Mouse (Mus musculus) kidney, adult 2 months (tissue): ENCODE results near the gene Plekhg6. TPM values are rescaled to one million over a fixed set of nuclear protein-coding genes. Genes with fewer than 3 reads are reported as not detected.

Experiments used
- DNase-seq: peaks from one replicate; pipeline ENCODE4 v3.0.0; 2021
- H3K27ac ChIP-seq: fragments of 200-500 bp; 2 replicates; pipeline ENCODE4 v1.5.1; 2012; ENCODE audit warnings: low read depth, low read length, control low read depth, inconsistent platforms; ENCODE audit not compliant: insufficient read depth
- H3K27me3 ChIP-seq: fragments of 200-500 bp; replicated peaks from 2 replicates; pipeline ENCODE4 v1.6.1; 2012; ENCODE audit warnings: mild to moderate bottlenecking, moderate library complexity, low read length, inconsistent platforms; ENCODE audit not compliant: control insufficient read depth, insufficient read depth
- H3K36me3 ChIP-seq: fragments of 200-500 bp; 2 replicates; pipeline ENCODE4 v1.6.1; 2012; ENCODE audit warnings: mild to moderate bottlenecking, moderate library complexity, low read length, inconsistent platforms; ENCODE audit not compliant: control insufficient read depth, insufficient read depth
- H3K4me1 ChIP-seq: fragments of 200-500 bp; 2 replicates; pipeline ENCODE4 v1.6.1; 2011; ENCODE audit warnings: low read length; ENCODE audit not compliant: control insufficient read depth, insufficient read depth
- H3K4me3 ChIP-seq: fragments of 200-500 bp; 2 replicates; pipeline ENCODE4 v1.5.1; 2011; ENCODE audit warnings: mild to moderate bottlenecking, low read depth, low read length, control low read depth; ENCODE audit not compliant: insufficient read depth
- CTCF ChIP-seq: fragments of 200-500 bp; conservative IDR thresholded peaks from 2 replicates; pipeline ENCODE4 v1.5.1; 2011; ENCODE audit warnings: low read depth, mild to moderate bottlenecking, control low read depth, low read length, moderate library complexity, mixed read lengths; ENCODE audit not compliant: insufficient read depth, insufficient read length
- POLR2A ChIP-seq: fragments of 200-500 bp; IDR thresholded peaks from one replicate; pipeline ENCODE4 v1.6.1; 2011; ENCODE audit warnings: low read depth, low read length, control low read depth
- WGBS: fragments of 180-500 bp; shearing (Covaris S2); methylation state at CpG from one replicate; pipeline ENCODE4 v1.1.7; 2018; 5-methylcytosine and 5-hydroxymethylcytosine counted together
- polyA plus RNA-seq: library from polyadenylated mRNA; depleted of rRNA; stranded (reverse); fragments of >200 nt; gene quantifications from 2 replicates; pipeline ENCODE4 v1.2.3, GENCODE M21; 2012

Plekhg6 gene
- polyA plus RNA-seq, 1 experiment, result 6.1 TPM

GRCm38 (mm10) chr6:125423099-125423498 lies 42.5 kb upstream of the Plekhg6 start:
- Histone ChIP-seq H3K4me1 (peaks cover 7% of the 10 kb centered on the region), H3K27ac (peak overlapping the region; percentile 76), H3K27me3 (no peaks in the 10 kb centered on the region), H3K4me3 (no peak overlapping the region), H3K36me3 (no peaks in the 10 kb centered on the region)
- 58% methylated on average over 3 of the region's 3 CpGs for WGBS
- DNase-seq, result no peak
- TF ChIP-seq CTCF, result no peak

- WGBS, result 31% methylated on average over 19 of the region's 20 CpGs
- Histone ChIP-seq H3K27me3 (no peaks in the 10 kb centered on the region), H3K4me3 (0 out of 2 replicates have a peak overlapping the region, but pooled peaks have one; percentile 13), H3K4me1 (peaks cover 7% of the 10 kb centered on the region), H3K27ac (no peak overlapping the region), H3K36me3 (no peaks in the 10 kb centered on the region)
- peak; percentile 76 for DNase-seq
- TF ChIP-seq CTCF, result no peak
- no peak for TF ChIP-seq POLR2A
These were observed 41.6 kb upstream of the Plekhg6 start for GRCm38 (mm10) chr6:125422051-125422822.

GRCm38 (mm10) chr6:125420458-125421063 lies 40.0 kb upstream of the Plekhg6 start:
- WGBS, result 54% methylated on average over 16 of the region's 16 CpGs
- Histone ChIP-seq H3K4me1 (peaks cover 7% of the 10 kb centered on the region), H3K27ac (no peak overlapping the region), H3K27me3 (no peaks in the 10 kb centered on the region), H3K36me3 (no peaks in the 10 kb centered on the region), H3K4me3 (no peak overlapping the region)
- no peak for TF ChIP-seq POLR2A
- TF ChIP-seq CTCF, result no peak
- no peak for DNase-seq

- Histone ChIP-seq H3K36me3 (no peaks in the 10 kb centered on the region), H3K27ac (no peak overlapping the region), H3K27me3 (no peaks in the 10 kb centered on the region), H3K4me3 (no peak overlapping the region), H3K4me1 (peaks cover 5% of the 10 kb centered on the region)
- peak; percentile 75 for DNase-seq
- TF ChIP-seq CTCF (peak; percentile 88), POLR2A (no peak)
- WGBS, result 11% methylated on average over 9 of the region's 9 CpGs
These were observed 38.2 kb upstream of the Plekhg6 start for GRCm38 (mm10) chr6:125418744-125419143.

GRCm38 (mm10) chr6:125413326-125413725 lies 32.7 kb upstream of the Plekhg6 start:
- no peaks in the 10 kb centered on the region for H3K36me3 ChIP-seq
- no peaks in the 10 kb centered on the region for H3K27me3 ChIP-seq
- no peaks in the 10 kb centered on the region for H3K4me1 ChIP-seq
- H3K27ac ChIP-seq, result no peak overlapping the region
- WGBS, result 45% methylated on average over 9 of the region's 9 CpGs
- DNase-seq, result no peak
- H3K4me3 ChIP-seq, result no peak overlapping the region
- TF ChIP-seq POLR2A (no peak), CTCF (no peak)

- H3K4me1 ChIP-seq, result no peaks in the 10 kb centered on the region
- DNase-seq, result no peak
- 96% methylated on average over 6 of the region's 6 CpGs for WGBS
- no peaks in the 10 kb centered on the region for H3K27me3 ChIP-seq
- H3K4me3 ChIP-seq, result no peak overlapping the region
- no peaks in the 10 kb centered on the region for H3K36me3 ChIP-seq
- no peak overlapping the region for H3K27ac ChIP-seq
- TF ChIP-seq CTCF (no peak), POLR2A (no peak)
These were observed 31.1 kb upstream of the Plekhg6 start for GRCm38 (mm10) chr6:125411661-125412060.

- Histone ChIP-seq H3K36me3 (no peaks in the 10 kb centered on the region), H3K4me1 (no peaks in the 10 kb centered on the region), H3K27ac (no peak overlapping the region), H3K27me3 (no peaks in the 10 kb centered on the region), H3K4me3 (no peak overlapping the region)
- WGBS, result 48% methylated on average over 8 of the region's 8 CpGs
- peak; percentile 48 for DNase-seq
- no peak for TF ChIP-seq POLR2A
- TF ChIP-seq CTCF, result no peak
These were observed 30.5 kb upstream of the Plekhg6 start for GRCm38 (mm10) chr6:125410995-125411547.
